Mouse (Mus musculus): ENCODE data around the gene Casp8. TPM values are rescaled to one million over a fixed set of nuclear protein-coding genes. Genes with fewer than 3 reads are reported as not detected.
"Not testable (repeated sequence)": the region's sequence is repeated elsewhere in the genome, so short reads cannot be mapped to it uniquely, and the experiment has no call there.

Casp8 gene
- polyA plus RNA-seq, 1 experiment = 17.5 TPM

DNA sequence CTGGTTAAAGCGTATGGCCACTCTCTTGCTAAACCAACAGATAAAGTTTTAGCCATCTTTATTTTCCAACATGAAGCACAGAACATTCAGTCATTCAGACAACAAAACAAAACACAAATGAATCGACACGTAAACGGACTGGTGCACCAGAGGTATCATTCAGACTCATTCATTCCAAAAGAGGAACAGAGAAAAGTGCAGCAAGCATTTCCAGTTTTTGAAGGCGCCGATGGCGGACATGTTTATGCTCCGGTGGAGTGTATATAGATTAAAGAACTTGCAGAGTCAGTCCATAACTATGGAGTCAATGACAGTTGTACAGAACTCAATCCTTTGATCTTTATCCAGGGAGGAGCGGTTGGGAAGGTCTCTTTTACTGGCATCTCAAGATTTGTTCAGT, 88.1 kb downstream of the Casp8 start:
- H3K4me1 ChIP-seq (ENCODE audit: control insufficient read depth, insufficient read depth, low read length); H3K4me3 ChIP-seq (replicated peaks; ENCODE audit: control insufficient read depth, low read depth, low read length); H3K27ac ChIP-seq (ENCODE audit: control insufficient read depth, insufficient read depth, low read depth, low read length, poor library complexity): not testable (repeated sequence)
- 81% methylated on average over 9 of the region's 9 CpGs for WGBS

DNA sequence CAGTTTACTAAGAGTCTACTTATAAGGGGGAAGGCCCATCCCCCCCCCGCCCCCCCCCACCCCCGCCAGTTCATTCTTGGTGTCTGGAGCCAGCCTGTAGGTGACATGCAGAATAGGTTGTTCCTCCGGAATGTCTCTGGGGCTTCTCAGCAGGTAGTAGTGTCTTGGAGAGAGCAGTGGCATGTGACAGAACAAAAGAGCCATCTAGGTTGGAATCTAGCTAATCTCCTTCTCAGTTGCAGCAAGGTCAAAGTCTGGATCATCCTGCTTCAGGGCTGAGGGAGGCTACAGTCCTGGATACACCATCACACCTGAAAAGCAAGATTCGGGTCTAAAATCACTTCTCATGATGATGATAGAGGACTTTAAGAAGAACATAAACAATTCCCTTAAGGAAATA, 90.5 kb downstream of the Casp8 start:
- no peaks in the 10 kb centered on the region for H3K4me1 ChIP-seq (ENCODE audit: control insufficient read depth, insufficient read depth, low read length)
- 84% methylated on average over 4 of the region's 4 CpGs for WGBS
- no peak overlapping the region for H3K4me3 ChIP-seq (replicated peaks; ENCODE audit: control insufficient read depth, low read depth, low read length)
- TF ChIP-seq CTCF (IDR thresholded peaks at IDR 0.05; ENCODE audit: control insufficient read depth, insufficient read depth, low read length) = no peak
- no peak for TF ChIP-seq POLR2A (IDR thresholded peaks at IDR 0.05; ENCODE audit: borderline replicate concordance, control insufficient read depth, low read depth, low read length)
- H3K27ac ChIP-seq (ENCODE audit: control insufficient read depth, insufficient read depth, low read depth, low read length, poor library complexity) = no peak overlapping the region

DNA sequence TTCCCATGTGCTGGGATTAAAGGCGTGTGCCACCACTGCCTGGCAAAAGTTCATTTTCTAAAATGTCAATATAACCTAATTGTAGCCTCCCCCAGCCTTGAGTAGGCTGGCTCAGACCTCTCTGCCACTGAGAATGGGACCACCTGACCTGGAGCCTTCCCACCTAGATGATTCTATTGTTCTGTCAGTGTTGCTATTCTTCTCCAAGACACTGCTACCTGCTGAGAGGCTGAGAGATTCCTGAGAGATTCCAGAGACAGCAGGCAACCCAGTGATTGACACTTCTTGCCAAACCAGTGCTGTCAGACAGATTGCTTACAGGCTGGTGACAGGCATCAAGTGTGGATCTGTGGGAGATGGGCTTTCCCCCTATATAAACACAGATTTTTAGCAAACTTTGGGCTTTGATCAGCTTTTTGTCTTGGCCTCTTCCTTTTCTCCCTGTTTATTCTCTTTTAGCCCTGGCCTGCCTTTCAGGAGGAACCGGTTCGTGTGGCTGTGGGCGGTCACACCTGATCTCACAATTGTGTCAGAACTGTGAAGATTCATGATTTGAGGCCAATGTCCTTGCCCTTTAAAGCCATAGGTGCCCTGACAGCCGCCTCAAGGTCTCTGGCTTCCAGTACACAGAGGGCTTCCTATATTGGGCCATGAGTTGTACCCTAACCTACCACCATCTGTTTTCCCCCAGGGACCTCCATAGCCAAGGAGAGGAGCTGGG, 94.8 kb downstream of the Casp8 start:
- Histone ChIP-seq H3K27ac (ENCODE audit: control insufficient read depth, insufficient read depth, low read depth, low read length, poor library complexity) (no peak overlapping the region), H3K4me1 (ENCODE audit: control insufficient read depth, insufficient read depth, low read length) (no peaks in the 10 kb centered on the region), H3K4me3 (replicated peaks; ENCODE audit: control insufficient read depth, low read depth, low read length) (no peak overlapping the region)
- no peak for TF ChIP-seq POLR2A (IDR thresholded peaks at IDR 0.05; ENCODE audit: borderline replicate concordance, control insufficient read depth, low read depth, low read length)
- no peak for TF ChIP-seq CTCF (IDR thresholded peaks at IDR 0.05; ENCODE audit: control insufficient read depth, insufficient read depth, low read length)
- 77% methylated on average over 5 of the region's 5 CpGs for WGBS

DNA sequence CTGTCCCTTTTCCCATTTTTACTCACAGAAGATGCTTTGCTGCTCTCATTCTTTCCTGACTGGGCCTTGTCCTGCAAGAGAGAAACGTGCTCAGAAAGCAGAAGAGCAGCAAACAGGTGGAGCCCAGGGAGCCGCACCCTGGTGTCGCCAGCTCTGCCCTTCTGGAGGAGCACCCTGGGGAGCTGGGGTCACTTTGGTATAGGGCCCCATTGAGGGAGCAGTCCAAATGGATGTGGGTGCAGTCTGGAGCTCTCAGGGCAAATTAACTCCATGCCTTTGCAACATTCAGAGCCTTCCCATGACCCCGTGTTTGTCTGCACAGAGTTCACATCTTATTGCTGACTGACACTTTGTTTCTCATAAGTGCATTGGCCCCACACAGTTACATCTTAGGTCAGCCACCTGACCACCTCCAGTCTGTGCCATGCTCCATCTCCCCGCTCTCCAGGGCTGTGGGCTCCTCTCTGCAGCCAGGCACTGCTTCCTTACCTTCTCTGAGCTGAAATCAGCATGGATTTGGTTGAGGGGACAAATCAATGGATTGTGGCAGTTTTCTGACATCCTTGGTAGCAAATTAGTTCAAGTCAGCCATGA, 95.6 kb downstream of the Casp8 start:
- 85% methylated on average over 4 of the region's 5 CpGs for WGBS
- H3K4me3 ChIP-seq (replicated peaks; ENCODE audit: control insufficient read depth, low read depth, low read length); H3K4me1 ChIP-seq (ENCODE audit: control insufficient read depth, insufficient read depth, low read length); H3K27ac ChIP-seq (ENCODE audit: control insufficient read depth, insufficient read depth, low read depth, low read length, poor library complexity): not testable (repeated sequence)

DNA sequence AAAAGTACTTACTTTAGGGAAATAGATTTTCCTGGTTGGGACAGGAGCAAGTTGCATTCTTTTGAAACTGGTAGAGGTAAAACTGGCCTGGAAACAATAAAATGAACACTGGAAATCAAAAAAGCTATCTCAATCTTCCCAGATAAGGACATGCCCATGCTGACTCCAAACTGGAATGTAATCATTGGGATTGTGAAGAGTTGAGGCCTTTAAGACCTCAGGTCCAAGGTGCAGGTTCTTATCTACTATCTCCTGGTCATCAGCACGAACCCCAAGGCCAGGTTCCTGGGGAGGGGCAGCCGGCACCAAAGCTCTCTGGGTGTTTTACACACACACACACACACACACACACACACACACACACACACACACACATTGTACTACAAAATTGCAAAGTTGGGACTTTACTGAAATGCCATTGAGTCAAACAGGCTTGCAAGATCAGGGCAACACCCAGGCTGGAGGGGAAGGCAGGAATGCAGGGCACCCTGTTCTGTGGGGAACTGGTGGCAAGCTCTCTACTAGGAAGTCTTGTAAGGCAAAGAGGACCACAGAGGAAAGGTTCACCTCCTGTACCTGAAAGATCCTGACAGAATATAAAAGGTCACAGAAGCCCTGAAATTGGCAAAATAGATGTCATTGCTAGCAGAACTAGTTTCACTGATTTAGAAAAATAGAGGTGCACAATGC, 96.5 kb downstream of the Casp8 start:
- WGBS = 84% methylated on average over 2 of the region's 2 CpGs
- not testable (repeated sequence) for H3K27ac ChIP-seq (ENCODE audit: control insufficient read depth, insufficient read depth, low read depth, low read length, poor library complexity)

DNA sequence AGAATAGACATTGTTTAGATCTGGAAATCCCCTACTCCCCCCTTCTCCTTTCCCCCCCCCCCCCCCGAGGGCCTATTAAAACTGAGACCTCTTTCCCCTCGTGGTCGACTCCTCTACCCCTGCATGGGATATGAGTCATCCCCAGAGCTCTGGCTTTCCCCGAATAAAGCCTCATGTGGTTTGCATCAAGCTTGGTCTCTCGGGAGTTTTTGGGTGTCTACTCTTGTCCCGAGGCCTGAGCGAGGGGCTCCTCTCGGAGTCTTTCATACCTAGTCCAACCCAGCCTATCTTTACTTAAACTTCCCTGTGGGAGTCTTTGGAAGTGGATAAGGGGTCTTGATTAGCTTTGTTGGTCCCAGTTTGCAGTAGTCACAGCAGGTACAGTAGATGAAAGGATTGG, 97.2 kb downstream of the Casp8 start:
- not testable (repeated sequence) for H3K27ac ChIP-seq (ENCODE audit: control insufficient read depth, insufficient read depth, low read depth, low read length, poor library complexity); H3K4me3 ChIP-seq (replicated peaks; ENCODE audit: control insufficient read depth, low read depth, low read length); H3K4me1 ChIP-seq (ENCODE audit: control insufficient read depth, insufficient read depth, low read length)
- WGBS = 69% methylated on average over 8 of the region's 8 CpGs

More for the DNA sequence above, 96.5 kb downstream of the Casp8 start:
- H3K4me3 ChIP-seq (replicated peaks; ENCODE audit: control insufficient read depth, low read depth, low read length); H3K4me1 ChIP-seq (ENCODE audit: control insufficient read depth, insufficient read depth, low read length): not testable (repeated sequence)

Other genes starting within 250 kb of the Casp8 start
- gene Fam126b, start 209.1 kb upstream of the Casp8 start, polyA plus RNA-seq (2011; ENCODE audit: insufficient read depth, insufficient read length, low replicate concordance, missing spikeins) = 4.0 and 6.3 TPM in 2 replicates
- 82.6 and 93.1 TPM in 2 replicates for gene Ndufb3, start 209.0 kb upstream of the Casp8 start, polyA plus RNA-seq (2011; ENCODE audit: insufficient read depth, insufficient read length, low replicate concordance, missing spikeins)
- gene Als2cr12, start 99.4 kb upstream of the Casp8 start, polyA plus RNA-seq (2011; ENCODE audit: insufficient read depth, insufficient read length, low replicate concordance, missing spikeins) = not detected in 2 replicates
- gene Cflar, start 83.9 kb upstream of the Casp8 start, polyA plus RNA-seq (2011; ENCODE audit: insufficient read depth, insufficient read length, low replicate concordance, missing spikeins) = 32.3 and 72.0 TPM in 2 replicates
- 87.3 and 99.9 TPM in 2 replicates for gene Trak2, start 178.1 kb downstream of the Casp8 start, polyA plus RNA-seq (2011; ENCODE audit: insufficient read depth, insufficient read length, low replicate concordance, missing spikeins)
- 36.5 and 64.4 TPM in 2 replicates for gene Stradb, start 178.1 kb downstream of the Casp8 start, polyA plus RNA-seq (2011; ENCODE audit: insufficient read depth, insufficient read length, low replicate concordance, missing spikeins)

All from bone marrow, adult 2 months (tissue).